Mouse (Mus musculus) CH12.LX (cell line): ENCODE measurements around the gene Cdc14a. TPM values are rescaled to one million over a fixed set of nuclear protein-coding genes. Genes with fewer than 3 reads are reported as not detected.
A peak's percentile ranks its signal among the peaks of the same experiment; 100 is the strongest.

Experiments used
- DNase-seq: peaks from one replicate; pipeline ENCODE4 v3.0.0-alpha.2; 2013; ENCODE audit errors: extremely low read depth
- H3K27ac ChIP-seq: 2 replicates; pipeline ENCODE4 v1.5.1; 2012; ENCODE audit warnings: low read depth, mild to moderate bottlenecking, control low read depth, moderate library complexity; ENCODE audit not compliant: insufficient read depth
- H3K27me3 ChIP-seq: replicated peaks from 2 replicates; pipeline ENCODE3; 2012; ENCODE audit warnings: inconsistent platforms
- H3K36me3 ChIP-seq, 2 experiments: replicated peaks in 1 of 2; 2 replicates each; pipeline versions ENCODE3 to v1.6.1; 2012; ENCODE audit warnings: inconsistent platforms in 1 of 2, low read length in 1 of 2, mild to moderate bottlenecking in 1 of 2, mixed read lengths in 1 of 2, moderate library complexity in 1 of 2; ENCODE audit not compliant: control insufficient read depth in 1 of 2, insufficient read depth in 1 of 2
- H3K4me1 ChIP-seq, 2 experiments: 2 replicates each; pipeline ENCODE4 v1.6.1; 2012; ENCODE audit warnings: inconsistent platforms in 1 of 2, moderate library complexity in 1 of 2; ENCODE audit not compliant: insufficient read depth in 2 of 2, control insufficient read depth in 1 of 2
- H3K4me2 ChIP-seq: 2 replicates; pipeline ENCODE4 v1.6.1; 2012; ENCODE audit warnings: low read depth, mild to moderate bottlenecking, control low read depth; ENCODE audit not compliant: poor library complexity, insufficient read depth, severe bottlenecking
- H3K4me3 ChIP-seq, 3 experiments: fragments of 150-350 bp in 1 of 3; sonication (generic) in 1 of 3; replicated peaks in 1 of 3; 2 replicates each; pipeline versions ENCODE3 to v1.5.1; 2011 to 2012; ENCODE audit warnings: low read depth in 2 of 3, low read length in 2 of 3, mild to moderate bottlenecking in 2 of 3, moderate library complexity in 2 of 3, control low read depth in 1 of 3, improper control_type of control experiment in 1 of 3, inconsistent platforms in 1 of 3, mixed read lengths in 1 of 3; ENCODE audit not compliant: poor library complexity in 1 of 3
- H3K79me2 ChIP-seq: replicated peaks from 2 replicates; pipeline ENCODE4 v1.6.1; 2012; ENCODE audit warnings: mild to moderate bottlenecking, moderate library complexity; ENCODE audit not compliant: control insufficient read depth, poor library complexity, insufficient read depth, severe bottlenecking; ENCODE audit errors: extremely low read depth
- H3K9ac ChIP-seq: 2 replicates; pipeline ENCODE4 v1.6.1; 2012; ENCODE audit warnings: low read depth, mild to moderate bottlenecking, control low read depth, moderate library complexity; ENCODE audit not compliant: insufficient read depth
- H3K9me3 ChIP-seq: replicated peaks from 2 replicates; pipeline ENCODE3; 2012; ENCODE audit warnings: low read length, inconsistent platforms, mixed read lengths
- CTCF ChIP-seq, 2 experiments: IDR thresholded peaks in 1 of 2; conservative IDR thresholded peaks in 1 of 2; 2 replicates each; pipeline ENCODE4 v1.5.1; 2011 to 2012; ENCODE audit warnings: low read depth in 2 of 2, low read length in 2 of 2, improper control_type of control experiment in 1 of 2, inconsistent platforms in 1 of 2, mild to moderate bottlenecking in 1 of 2, moderate library complexity in 1 of 2
- E2F4 ChIP-seq: IDR thresholded peaks from 2 replicates; pipeline ENCODE4 v1.6.1; 2011; ENCODE audit warnings: low read depth, low read length, improper control_type of control experiment; ENCODE audit not compliant: insufficient replicate concordance
- GABPA ChIP-seq: IDR thresholded peaks from 2 replicates; pipeline ENCODE4 v1.6.1; 2012; ENCODE audit warnings: low read depth, low read length, improper control_type of control experiment, inconsistent platforms; ENCODE audit not compliant: insufficient replicate concordance
- HCFC1 ChIP-seq: IDR thresholded peaks from 2 replicates; pipeline ENCODE4 v1.6.1; 2012; ENCODE audit warnings: low read depth, mild to moderate bottlenecking, inconsistent platforms, low read length, improper control_type of control experiment
- IRF4 ChIP-seq: IDR thresholded peaks from 2 replicates; pipeline ENCODE4 v1.6.1; 2014; ENCODE audit warnings: low read depth, mild to moderate bottlenecking, inconsistent platforms, low read length, improper control_type of control experiment
- JUN ChIP-seq: IDR thresholded peaks from 2 replicates; pipeline ENCODE4 v1.6.1; 2011; ENCODE audit warnings: low read depth, mild to moderate bottlenecking, low read length, improper control_type of control experiment, moderate library complexity; ENCODE audit not compliant: insufficient read depth
- JUND ChIP-seq: conservative IDR thresholded peaks from 2 replicates; pipeline ENCODE4 v1.6.1; 2011; ENCODE audit warnings: low read depth, low read length, improper control_type of control experiment
- KAT2A ChIP-seq: IDR thresholded peaks from 2 replicates; pipeline ENCODE4 v1.6.1; 2012; ENCODE audit warnings: low read length, improper control_type of control experiment, inconsistent platforms; ENCODE audit not compliant: insufficient replicate concordance
- MAX ChIP-seq: IDR thresholded peaks from 2 replicates; pipeline ENCODE4 v1.6.1; 2011; ENCODE audit warnings: low read length, improper control_type of control experiment
- MAZ ChIP-seq: IDR thresholded peaks from 2 replicates; pipeline ENCODE4 v1.6.1; 2012; ENCODE audit warnings: low read depth, mild to moderate bottlenecking, inconsistent platforms, low read length, improper control_type of control experiment, moderate library complexity
- MEF2A ChIP-seq: IDR thresholded peaks from 2 replicates; pipeline ENCODE4 v1.6.1; 2014; ENCODE audit warnings: low read depth, mild to moderate bottlenecking, inconsistent platforms, low read length, improper control_type of control experiment, borderline replicate concordance
- MXI1 ChIP-seq: IDR thresholded peaks from 2 replicates; pipeline ENCODE4 v1.6.1; 2011; ENCODE audit warnings: mild to moderate bottlenecking, low read depth, low read length, improper control_type of control experiment
- NELFE ChIP-seq: IDR thresholded peaks from 2 replicates; pipeline ENCODE4 v1.6.1; 2011; ENCODE audit warnings: low read depth, low read length, improper control_type of control experiment
- PAX5 ChIP-seq: IDR thresholded peaks from 2 replicates; pipeline ENCODE4 v1.6.1; 2012; ENCODE audit warnings: low read length, inconsistent platforms, mixed read lengths
- POLR2A ChIP-seq: IDR thresholded peaks from 2 replicates; pipeline ENCODE4 v1.6.1; 2011; ENCODE audit warnings: low read depth, mild to moderate bottlenecking, improper control_type of control experiment, low read length
- POLR2AphosphoS2 ChIP-seq: IDR thresholded peaks from 2 replicates; pipeline ENCODE4 v1.6.1; 2011; ENCODE audit warnings: low read depth, low read length, improper control_type of control experiment
- RAD21 ChIP-seq: IDR thresholded peaks from 2 replicates; pipeline ENCODE4 v1.6.1; 2011; ENCODE audit warnings: low read depth, mild to moderate bottlenecking, low read length, improper control_type of control experiment, moderate library complexity
- RCOR1 ChIP-seq: conservative IDR thresholded peaks from 2 replicates; pipeline ENCODE4 v1.6.1; 2012; ENCODE audit warnings: low read depth, mild to moderate bottlenecking, inconsistent platforms, low read length, improper control_type of control experiment
- SMC3 ChIP-seq: IDR thresholded peaks from 2 replicates; pipeline ENCODE4 v1.6.1; 2011; ENCODE audit warnings: low read depth, low read length, improper control_type of control experiment
- TCF12 ChIP-seq: IDR thresholded peaks from 2 replicates; pipeline ENCODE4 v1.6.1; 2014; ENCODE audit warnings: low read depth, mild to moderate bottlenecking, inconsistent platforms, low read length, improper control_type of control experiment
- UBTF ChIP-seq: IDR thresholded peaks from 2 replicates; pipeline ENCODE4 v1.6.1; 2012; ENCODE audit warnings: low read depth, mild to moderate bottlenecking, inconsistent platforms, low read length, improper control_type of control experiment, moderate library complexity
- USF2 ChIP-seq: conservative IDR thresholded peaks from 2 replicates; pipeline ENCODE4 v1.6.1; 2011; ENCODE audit warnings: low read depth, low read length, improper control_type of control experiment
- ZKSCAN1 ChIP-seq: IDR thresholded peaks from 2 replicates; pipeline ENCODE4 v1.6.1; 2012; ENCODE audit warnings: low read depth, inconsistent platforms, low read length, improper control_type of control experiment, borderline replicate concordance
- ZMIZ1 ChIP-seq: IDR thresholded peaks from 2 replicates; pipeline ENCODE4 v1.6.1; 2012; ENCODE audit warnings: low read depth, mild to moderate bottlenecking, inconsistent platforms, low read length, improper control_type of control experiment
- dilution Hi-C: fragments of 300-500 bp; cut with MboI; formaldehyde crosslinking; loops from 2 replicates; pipeline ENCODE4 v1.14.3; 2020; ENCODE audit warnings: low sequenced_read_pairs; ENCODE audit not compliant: extremely low pct_unique_long_range_greater_than_20kb, extremely low pct_ligation_motif_present
- in situ Hi-C: fragments of 300-500 bp; cut with MboI; formaldehyde crosslinking; loops from 3 replicates; pipeline ENCODE4 v1.14.3; 2019; ENCODE audit warnings: low sequenced_read_pairs, low pct_ligation_motif_present, low pct_unique_long_range_greater_than_20kb, mixed read lengths
- polyA plus RNA-seq: library from polyadenylated mRNA; unstranded; fragments of >175 nt; gene quantifications from 2 replicates; pipeline ENCODE4 v1.2.1, GENCODE M21; 2012; ENCODE audit warnings: low read depth; ENCODE audit not compliant: insufficient read length
- total RNA-seq, 2 experiments: library from RNA; depleted of rRNA; stranded (reverse); fragments of 300-350 nt in 1 of 2; fragments of >200 nt in 1 of 2; gene quantifications; 2 replicates each; pipeline ENCODE4 v1.2.3; 2012 to 2014

Cdc14a gene
- total and polyA plus RNA-seq, 3 experiments, result 9.4 to 12.1 (median 9.8) TPM

- TF ChIP-seq MXI1 (no peak), MEF2A (no peak), RCOR1 (no peak), NELFE (no peak), SMC3 (peak; percentile 72), CTCF (conservative IDR thresholded peaks at IDR 0.05 in 1 of 2, IDR thresholded peaks at IDR 0.05 in 1 of 2; ENCODE audit: low read depth in 2 of 2, low read length in 2 of 2) (peak; percentile 85 to 95), USF2 (no peak), MAZ (no peak), ZKSCAN1 (no peak), ZMIZ1 (no peak), UBTF (no peak), E2F4 (no peak), POLR2AphosphoS2 (no peak), JUN (no peak), POLR2A (no peak), RAD21 (peak; percentile 74), MAX (no peak), KAT2A (no peak)
- TF ChIP-seq, all 38 proteins: peak for 3
- peaks cover 20 to 60% of the 10 kb centered on the region in 2 experiments for H3K36me3 ChIP-seq
- no peaks in the 10 kb centered on the region for H3K27me3 ChIP-seq
- H3K4me1 ChIP-seq, result peaks cover 0 to 4% of the 10 kb centered on the region in 2 experiments; a peak in 1 of 4 replicates
- no peaks in the 10 kb centered on the region for H3K79me2 ChIP-seq
- H3K9me3 ChIP-seq, result no peaks in the 10 kb centered on the region
- dilution Hi-C loops, result no loop called here
- peak; percentile 71 for DNase-seq
- H3K9ac ChIP-seq, result no peak overlapping the region
- H3K27ac ChIP-seq, result no peak overlapping the region
- in situ Hi-C loops, result loop anchor here (25.0 kb wide), 3 partner anchors 246 to 496 kb away; partner anchors contain the start of gene Sass6
- no peak overlapping the region for H3K4me3 ChIP-seq
- H3K4me2 ChIP-seq, result no peak overlapping the region
These were observed 82.7 kb downstream of the Cdc14a start for GRCm38 (mm10) chr3:116340950-116341624.

GRCm38 (mm10) chr3:116340281-116340680, 83.6 kb downstream of the Cdc14a start:
- no peak for DNase-seq
- H3K9me3 ChIP-seq, result no peaks in the 10 kb centered on the region
- dilution Hi-C loops, result no loop called here
- H3K79me2 ChIP-seq, result no peaks in the 10 kb centered on the region
- peaks cover 15 to 53% of the 10 kb centered on the region in 2 experiments for H3K36me3 ChIP-seq
- H3K9ac ChIP-seq, result no peak overlapping the region
- H3K4me1 ChIP-seq, result peaks cover 0 to 11% of the 10 kb centered on the region in 2 experiments; a peak in 2 of 4 replicates
- H3K4me2 ChIP-seq, result no peak overlapping the region
- TF ChIP-seq IRF4 (no peak), JUND (no peak), CTCF (conservative IDR thresholded peaks at IDR 0.05 in 1 of 2, IDR thresholded peaks at IDR 0.05 in 1 of 2; ENCODE audit: low read depth in 2 of 2, low read length in 2 of 2) (no peak), PAX5 (no peak), ZMIZ1 (no peak), SMC3 (no peak), HCFC1 (no peak), E2F4 (no peak), GABPA (no peak), TCF12 (no peak), RCOR1 (no peak)
- in situ Hi-C loops, result loop anchor here (25.0 kb wide), 3 partner anchors 247 to 497 kb away; partner anchors contain the start of gene Sass6
- no peak overlapping the region for H3K27ac ChIP-seq
- no peak overlapping the region for H3K4me3 ChIP-seq
- no peaks in the 10 kb centered on the region for H3K27me3 ChIP-seq
